Mouse (Mus musculus) myocyte (in vitro differentiated cells): ENCODE data around the gene Camk2b. TPM values are rescaled to one million over a fixed set of nuclear protein-coding genes. Genes with fewer than 3 reads are reported as not detected.
A peak's percentile ranks its signal among the peaks of the same experiment; 100 is the strongest.

Experiments
- H3K27me3 ChIP-seq: one replicate; pipeline ENCODE4 v1.6.1; 2011; ENCODE audit not compliant: control insufficient read depth, insufficient read depth, insufficient read length
- H3K36me3 ChIP-seq: one replicate; pipeline ENCODE4 v1.6.1; 2011; ENCODE audit not compliant: control insufficient read depth, insufficient read depth
- H3K4me2 ChIP-seq: one replicate; pipeline ENCODE4 v1.6.1; 2011; ENCODE audit warnings: low read depth, control low read depth
- H3K4me3 ChIP-seq: one replicate; pipeline ENCODE4 v1.5.1; 2011; ENCODE audit warnings: mild to moderate bottlenecking, control low read depth, moderate library complexity
- H3K79me2 ChIP-seq: one replicate; pipeline ENCODE4 v1.6.1; 2011; ENCODE audit not compliant: control insufficient read depth, insufficient read depth
- H3ac ChIP-seq: one replicate; pipeline ENCODE4 v1.6.1; 2011; ENCODE audit not compliant: control insufficient read depth, insufficient read length
- CEBPB ChIP-seq: IDR thresholded peaks from 2 replicates; pipeline ENCODE4 v1.6.1; 2011; ENCODE audit warnings: mild to moderate bottlenecking, moderate library complexity; ENCODE audit not compliant: poor library complexity, insufficient read depth, severe bottlenecking
- E2F4 ChIP-seq: IDR thresholded peaks from one replicate; pipeline ENCODE4 v1.6.1; 2011; ENCODE audit warnings: mild to moderate bottlenecking, control low read depth, moderate library complexity; ENCODE audit not compliant: insufficient read depth
- MAX ChIP-seq: IDR thresholded peaks from one replicate; pipeline ENCODE4 v1.6.1; 2011; ENCODE audit warnings: low read depth, mild to moderate bottlenecking, control low read depth
- MYOD1 ChIP-seq, 3 experiments: IDR thresholded peaks; one replicate each; pipeline ENCODE4 v1.6.1; 2011; ENCODE audit warnings: control low read depth in 2 of 3, low read depth in 2 of 3, mild to moderate bottlenecking in 2 of 3, moderate library complexity in 1 of 3; ENCODE audit not compliant: insufficient read length in 2 of 3, control insufficient read depth in 1 of 3
- MYOG ChIP-seq, 3 experiments: IDR thresholded peaks; one replicate each; pipeline ENCODE4 v1.6.1; 2011; ENCODE audit warnings: control low read depth in 2 of 3, low read depth in 2 of 3, mild to moderate bottlenecking in 2 of 3; ENCODE audit not compliant: insufficient read length in 2 of 3, control insufficient read depth in 1 of 3, insufficient read depth in 1 of 3
- POLR2A ChIP-seq: IDR thresholded peaks from one replicate; pipeline ENCODE4 v1.6.1; 2011; ENCODE audit warnings: low read depth, mild to moderate bottlenecking, control low read depth, moderate library complexity; ENCODE audit not compliant: insufficient read length
- POLR2AphosphoS2 ChIP-seq: IDR thresholded peaks from one replicate; pipeline ENCODE4 v1.6.1; 2011; ENCODE audit warnings: low read depth, control low read depth; ENCODE audit not compliant: insufficient read length
- REST ChIP-seq: IDR thresholded peaks from one replicate; pipeline ENCODE4 v1.6.1; 2011; ENCODE audit warnings: mild to moderate bottlenecking, control low read depth, moderate library complexity; ENCODE audit not compliant: insufficient read depth, insufficient read length
- SRF ChIP-seq: IDR thresholded peaks from one replicate; pipeline ENCODE4 v1.6.1; 2011; ENCODE audit warnings: low read depth; ENCODE audit not compliant: control insufficient read depth, insufficient read length
- TCF12 ChIP-seq: IDR thresholded peaks from one replicate; pipeline ENCODE4 v1.6.1; 2011; ENCODE audit warnings: mild to moderate bottlenecking, control low read depth; ENCODE audit not compliant: poor library complexity, insufficient read depth, severe bottlenecking
- TCF3 ChIP-seq: IDR thresholded peaks from one replicate; pipeline ENCODE4 v1.6.1; 2011; ENCODE audit warnings: low read depth, control low read depth; ENCODE audit not compliant: insufficient read length
- USF1 ChIP-seq: IDR thresholded peaks from one replicate; pipeline ENCODE4 v1.6.1; 2011; ENCODE audit warnings: low read depth, mild to moderate bottlenecking, control low read depth, moderate library complexity
- polyA plus RNA-seq: library from polyadenylated mRNA; unstranded; fragments of >200 nt; fragmentation: generic; extraction: Trizol; gene quantifications from one replicate; pipeline ENCODE4 v1.2.1, GENCODE M21; 2012; ENCODE audit warnings: missing spikeins

Camk2b gene
- polyA plus RNA-seq, 1 experiment: 1.5 TPM

GRCm38 (mm10) chr11:5998472-5998871 is 67.7 kb downstream of the Camk2b start:
- Histone ChIP-seq H3K79me2 (no peaks in the 10 kb centered on the region), H3K4me2 (no peak overlapping the region), H3K27me3 (peaks cover 8% of the 10 kb centered on the region), H3K4me3 (no peak overlapping the region), H3K36me3 (no peaks in the 10 kb centered on the region), H3ac (no peak overlapping the region)
- TF ChIP-seq MYOD1 (IDR thresholded peaks at IDR 0.05; ENCODE audit: control insufficient read depth in 1 of 3, insufficient read length in 2 of 3, low read depth in 2 of 3) (peak in 1 of 3 experiments; percentile 16), MAX (no peak), TCF3 (peak; percentile 9), SRF (peak; percentile 48)

GRCm38 (mm10) chr11:5995989-5996388 is 70.2 kb downstream of the Camk2b start:
- Histone ChIP-seq H3K27me3 (peaks cover 13% of the 10 kb centered on the region), H3K79me2 (no peaks in the 10 kb centered on the region), H3K4me3 (no peak overlapping the region), H3ac (no peak overlapping the region), H3K36me3 (no peaks in the 10 kb centered on the region), H3K4me2 (no peak overlapping the region)
- TF ChIP-seq MYOD1 (IDR thresholded peaks at IDR 0.05; ENCODE audit: control insufficient read depth in 1 of 3, insufficient read length in 2 of 3, low read depth in 2 of 3): no peak
- TF ChIP-seq CEBPB: no peak
- TF ChIP-seq E2F4: no peak
- no peak for TF ChIP-seq POLR2A
- no peak for TF ChIP-seq TCF3
- no peak for TF ChIP-seq MAX
- no peak for TF ChIP-seq USF1
- no peak for TF ChIP-seq SRF
- TF ChIP-seq TCF12: no peak
- TF ChIP-seq MYOG (IDR thresholded peaks at IDR 0.05; ENCODE audit: control insufficient read depth in 1 of 3, insufficient read depth in 1 of 3, insufficient read length in 2 of 3, low read depth in 2 of 3): no peak
- TF ChIP-seq REST: no peak
- no peak for TF ChIP-seq POLR2AphosphoS2

- Histone ChIP-seq H3K27me3 (peaks cover 13% of the 10 kb centered on the region), H3K4me3 (no peak overlapping the region), H3K36me3 (no peaks in the 10 kb centered on the region), H3K4me2 (no peak overlapping the region), H3ac (no peak overlapping the region), H3K79me2 (no peaks in the 10 kb centered on the region)
- TF ChIP-seq MAX: no peak
- no peak for TF ChIP-seq USF1
- no peak for TF ChIP-seq POLR2A
- TF ChIP-seq SRF: no peak
- TF ChIP-seq TCF3: no peak
- TF ChIP-seq POLR2AphosphoS2: no peak
- TF ChIP-seq MYOD1 (IDR thresholded peaks at IDR 0.05; ENCODE audit: control insufficient read depth in 1 of 3, insufficient read length in 2 of 3, low read depth in 2 of 3): no peak
- no peak for TF ChIP-seq TCF12
- no peak for TF ChIP-seq REST
- no peak for TF ChIP-seq CEBPB
- no peak for TF ChIP-seq E2F4
- TF ChIP-seq MYOG (IDR thresholded peaks at IDR 0.05; ENCODE audit: control insufficient read depth in 1 of 3, insufficient read depth in 1 of 3, insufficient read length in 2 of 3, low read depth in 2 of 3): no peak
Measured at GRCm38 (mm10) chr11:5994880-5995279, 71.3 kb downstream of the Camk2b start.

GRCm38 (mm10) chr11:5994212-5994611 is 72.0 kb downstream of the Camk2b start:
- H3K36me3 ChIP-seq: no peaks in the 10 kb centered on the region
- no peak overlapping the region for H3K4me3 ChIP-seq
- no peaks in the 10 kb centered on the region for H3K79me2 ChIP-seq
- no peak overlapping the region for H3ac ChIP-seq
- TF ChIP-seq E2F4: no peak
- no peak for TF ChIP-seq TCF3
- no peak for TF ChIP-seq POLR2AphosphoS2
- no peak for TF ChIP-seq REST
- TF ChIP-seq MYOG (IDR thresholded peaks at IDR 0.05; ENCODE audit: control insufficient read depth in 1 of 3, insufficient read depth in 1 of 3, insufficient read length in 2 of 3, low read depth in 2 of 3): no peak
- no peak for TF ChIP-seq POLR2A
- no peak for TF ChIP-seq MAX
- no peak for TF ChIP-seq MYOD1 (IDR thresholded peaks at IDR 0.05; ENCODE audit: control insufficient read depth in 1 of 3, insufficient read length in 2 of 3, low read depth in 2 of 3)
- no peak for TF ChIP-seq SRF
- TF ChIP-seq TCF12: no peak
- no peak for TF ChIP-seq CEBPB
- no peak for TF ChIP-seq USF1
- H3K27me3 ChIP-seq: peaks cover 16% of the 10 kb centered on the region
- no peak overlapping the region for H3K4me2 ChIP-seq

GRCm38 (mm10) chr11:5990910-5991309 is 75.3 kb downstream of the Camk2b start:
- no peak overlapping the region for H3K4me3 ChIP-seq
- H3K27me3 ChIP-seq: peaks cover 49% of the 10 kb centered on the region
- no peak overlapping the region for H3K4me2 ChIP-seq
- H3K79me2 ChIP-seq: no peaks in the 10 kb centered on the region
- H3ac ChIP-seq: no peak overlapping the region
- H3K36me3 ChIP-seq: no peaks in the 10 kb centered on the region
- TF ChIP-seq POLR2A (no peak), POLR2AphosphoS2 (no peak), E2F4 (no peak), TCF3 (no peak), CEBPB (no peak), SRF (no peak), MYOD1 (IDR thresholded peaks at IDR 0.05; ENCODE audit: control insufficient read depth in 1 of 3, insufficient read length in 2 of 3, low read depth in 2 of 3) (no peak), MAX (no peak), TCF12 (no peak)
